ENCODE assay signal across 8 mouse cellular contexts in the genomic region with DNA sequence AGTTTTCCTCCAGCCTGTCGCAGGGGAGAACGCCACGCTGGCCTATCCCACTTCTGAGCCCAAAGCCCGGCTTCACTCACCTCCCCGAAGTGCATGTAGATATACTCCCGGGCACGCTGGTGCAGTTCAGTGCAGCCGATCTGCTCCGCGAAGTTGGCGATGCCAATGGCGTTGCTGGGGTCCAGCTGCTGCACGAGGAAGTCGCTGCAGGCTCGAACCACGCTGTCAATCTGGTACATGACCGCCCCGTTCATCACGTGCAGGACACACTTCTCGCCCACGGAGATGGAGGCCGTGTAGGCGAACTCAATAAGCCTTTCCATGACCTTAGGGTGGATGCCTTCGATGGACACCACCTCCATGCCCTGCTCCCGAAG. TPM values are rescaled to one million over a fixed set of nuclear protein-coding genes. Genes with fewer than 3 reads are reported as not detected.
DNase-seq lines count a peak whose midpoint lies in the region; ATAC-seq lines count a peak whose summit lies in the region.

No protein-coding gene starts in this region.

- H3K27ac ChIP-seq in embryonic facial prominence, embryonic 13.5 days: 0 out of 2 replicates have a peak overlapping the region, but pooled peaks have one; percentile 91
- H3K27ac ChIP-seq in intestine, embryonic 16.5 days (ENCODE audit: low read length): no peak overlapping the region
- no peak overlapping the region for H3K27ac ChIP-seq in neural tube, embryonic 13.5 days (replicated peaks)

- 83% methylated on average over 25 of the region's 25 CpGs for WGBS in embryonic facial prominence, embryonic 13.5 days
- 82% methylated on average over 25 of the region's 25 CpGs for WGBS in intestine, embryonic 16.5 days
- 82% methylated on average over 25 of the region's 25 CpGs for WGBS in neural tube, embryonic 13.5 days

- peaks cover 27% of the 10 kb centered on the region for H3K4me1 ChIP-seq in embryonic facial prominence, embryonic 13.5 days
- H3K4me1 ChIP-seq in intestine, embryonic 16.5 days (ENCODE audit: control insufficient read depth, insufficient read depth, low read length): peaks cover 14% of the 10 kb centered on the region
- peaks cover 38% of the 10 kb centered on the region for H3K4me1 ChIP-seq in neural tube, embryonic 13.5 days (replicated peaks)

- no peaks in the 10 kb centered on the region for H3K9me3 ChIP-seq in embryonic facial prominence, embryonic 13.5 days
- H3K9me3 ChIP-seq in intestine, embryonic 16.5 days (ENCODE audit: control insufficient read depth, low read length): no peaks in the 10 kb centered on the region
- H3K9me3 ChIP-seq in neural tube, embryonic 13.5 days: no peaks in the 10 kb centered on the region

- intact Hi-C loops in left cerebral cortex, postnatal 4 days (cut with DNase I): no loop called here
- intact Hi-C loops in left cerebral cortex, postnatal 10 days (cut with DNase I): no loop called here

- peaks cover 9% of the 10 kb centered on the region for H3K27me3 ChIP-seq in embryonic facial prominence, embryonic 13.5 days
- H3K27me3 ChIP-seq in intestine, embryonic 16.5 days (replicated peaks; ENCODE audit: control insufficient read depth, insufficient read depth, low read length): no peaks in the 10 kb centered on the region
- H3K27me3 ChIP-seq in neural tube, embryonic 13.5 days: peaks cover 5% of the 10 kb centered on the region

- H3K4me3 ChIP-seq in embryonic facial prominence, embryonic 13.5 days: peak overlapping the region; percentile 93
- H3K4me3 ChIP-seq in intestine, embryonic 16.5 days (ENCODE audit: low read length): peak overlapping the region; percentile 92
- peak overlapping the region; percentile 73 for H3K4me3 ChIP-seq in neural tube, embryonic 13.5 days

- peak; percentile 32 for DNase-seq in left cerebral cortex, postnatal 4 days
- DNase-seq in left cerebral cortex, postnatal 10 days (ENCODE audit: extremely low spot score in 1 of 2, low spot score in 2 of 2): no peak
- DNase-seq in urinary bladder, postnatal 4 days (ENCODE audit: low spot score in 2 of 2): no peak
- no peak for DNase-seq in urinary bladder, adult 18-20 months (ENCODE audit: low spot score in 2 of 2)

- peak overlapping the region; percentile 99 for H3K9ac ChIP-seq in embryonic facial prominence, embryonic 13.5 days
- peak overlapping the region; percentile 100 for H3K9ac ChIP-seq in intestine, embryonic 16.5 days (ENCODE audit: low read depth, low read length)
- H3K9ac ChIP-seq in neural tube, embryonic 13.5 days: peak overlapping the region; percentile 95

- peak overlapping the region; percentile 78 for H3K4me2 ChIP-seq in embryonic facial prominence, embryonic 13.5 days
- peak overlapping the region; percentile 81 for H3K4me2 ChIP-seq in intestine, embryonic 16.5 days (ENCODE audit: low read depth, low read length)
- peak overlapping the region; percentile 75 for H3K4me2 ChIP-seq in neural tube, embryonic 13.5 days

- ATAC-seq in embryonic facial prominence, embryonic 13.5 days (ENCODE audit: insufficient number of reproducible peaks, insufficient read depth, low FRiP score, low TSS enrichment, low read depth): no peak
- ATAC-seq in intestine, embryonic 16.5 days: no peak
- no peak for ATAC-seq in neural tube, embryonic 13.5 days (ENCODE audit: low read depth)
- ATAC-seq in monocyte, adult 5-6 weeks (replicated peaks; ENCODE audit: insufficient number of reproducible peaks, low FRiP score, low TSS enrichment, poor library complexity, severe bottlenecking): no peak

- H3K36me3 ChIP-seq in embryonic facial prominence, embryonic 13.5 days: peaks cover 42% of the 10 kb centered on the region
- H3K36me3 ChIP-seq in intestine, embryonic 16.5 days (ENCODE audit: control insufficient read depth, insufficient read depth, low read length): peaks cover 10% of the 10 kb centered on the region; the same call in 1 of the 2 replicates
- peaks cover 43% of the 10 kb centered on the region for H3K36me3 ChIP-seq in neural tube, embryonic 13.5 days

RNA-seq across cellular contexts. Expression of gene Keap1, which starts 2.2 kb away (rescaled TPM):
- 10 to 100 TPM; 49.0 to 50.8 TPM for total RNA-seq in left cerebral cortex, postnatal 4 days (2021)
- 10 to 100 TPM; 47.9 to 50.8 TPM for total RNA-seq in left cerebral cortex, postnatal 10 days (2021)
- 65.2 and 70.7 TPM in 2 replicates for polyA plus RNA-seq in embryonic facial prominence, embryonic 13.5 days (2015; fragmentation: Nextera tagmentation; extraction: Ambion mirVana)
- 58.1 and 59.7 TPM in 2 replicates for polyA plus RNA-seq in intestine, embryonic 16.5 days (2015; fragmentation: Nextera tagmentation; extraction: Ambion mirVana)
- polyA plus RNA-seq in neural tube, embryonic 13.5 days (2015; fragmentation: Nextera tagmentation; extraction: Ambion mirVana): 60.9 and 64.4 TPM in 2 replicates
- total RNA-seq in monocyte, adult 5-6 weeks (2017): 21.7 to 32.5 TPM (median 22.1 TPM) in 3 replicates

RNA-seq across cellular contexts. Expression of gene S1pr5, which starts 11.3 kb away (rescaled TPM):
- 1 to 10 TPM; 2.5 to 2.8 TPM for total RNA-seq in left cerebral cortex, postnatal 4 days (2021)
- 1 to 10 TPM; 2.2 to 2.3 TPM for total RNA-seq in left cerebral cortex, postnatal 10 days (2021)
- 0.21 and 0.58 TPM in 2 replicates for polyA plus RNA-seq in embryonic facial prominence, embryonic 13.5 days (2015; fragmentation: Nextera tagmentation; extraction: Ambion mirVana)
- 0.06 TPM in 1 of 2 replicates, not detected in the other for polyA plus RNA-seq in intestine, embryonic 16.5 days (2015; fragmentation: Nextera tagmentation; extraction: Ambion mirVana)
- polyA plus RNA-seq in neural tube, embryonic 13.5 days (2015; fragmentation: Nextera tagmentation; extraction: Ambion mirVana): 3.0 and 3.8 TPM in 2 replicates
- 303 to 435 TPM (median 308 TPM) in 3 replicates for total RNA-seq in monocyte, adult 5-6 weeks (2017)

RNA-seq across cellular contexts. Expression of gene Atg4d, which starts 28.1 kb away (rescaled TPM):
- total RNA-seq in left cerebral cortex, postnatal 4 days (2021): 10 to 100 TPM; 26.3 to 31.0 TPM
- 10 to 100 TPM; 29.7 to 33.9 TPM for total RNA-seq in left cerebral cortex, postnatal 10 days (2021)
- polyA plus RNA-seq in embryonic facial prominence, embryonic 13.5 days (2015; fragmentation: Nextera tagmentation; extraction: Ambion mirVana): 33.3 and 35.4 TPM in 2 replicates
- 62.1 and 62.3 TPM in 2 replicates for polyA plus RNA-seq in intestine, embryonic 16.5 days (2015; fragmentation: Nextera tagmentation; extraction: Ambion mirVana)
- 55.3 and 56.1 TPM in 2 replicates for polyA plus RNA-seq in neural tube, embryonic 13.5 days (2015; fragmentation: Nextera tagmentation; extraction: Ambion mirVana)
- total RNA-seq in monocyte, adult 5-6 weeks (2017): 31.7 to 39.6 TPM (median 34.6 TPM) in 3 replicates

RNA-seq across cellular contexts. Expression of gene Kri1, which starts 50.8 kb away (rescaled TPM):
- 10 to 100 TPM; 46.7 to 49.2 TPM for total RNA-seq in left cerebral cortex, postnatal 4 days (2021)
- total RNA-seq in left cerebral cortex, postnatal 10 days (2021): 10 to 100 TPM; 34.4 to 39.4 TPM
- polyA plus RNA-seq in embryonic facial prominence, embryonic 13.5 days (2015; fragmentation: Nextera tagmentation; extraction: Ambion mirVana): 16.8 and 19.2 TPM in 2 replicates
- polyA plus RNA-seq in intestine, embryonic 16.5 days (2015; fragmentation: Nextera tagmentation; extraction: Ambion mirVana): 12.3 and 13.2 TPM in 2 replicates
- polyA plus RNA-seq in neural tube, embryonic 13.5 days (2015; fragmentation: Nextera tagmentation; extraction: Ambion mirVana): 11.1 and 15.1 TPM in 2 replicates
- total RNA-seq in monocyte, adult 5-6 weeks (2017): 91.2 to 154 TPM (median 120 TPM) in 3 replicates

RNA-seq across cellular contexts. Expression of gene Cdkn2d, which starts 54.2 kb away (rescaled TPM):
- 10 to 100 TPM; 58.3 to 63.6 TPM for total RNA-seq in left cerebral cortex, postnatal 4 days (2021)
- total RNA-seq in left cerebral cortex, postnatal 10 days (2021): 10 to 100 TPM; 66.6 to 73.9 TPM
- 52.1 and 56.2 TPM in 2 replicates for polyA plus RNA-seq in embryonic facial prominence, embryonic 13.5 days (2015; fragmentation: Nextera tagmentation; extraction: Ambion mirVana)
- polyA plus RNA-seq in intestine, embryonic 16.5 days (2015; fragmentation: Nextera tagmentation; extraction: Ambion mirVana): 40.2 and 42.5 TPM in 2 replicates
- polyA plus RNA-seq in neural tube, embryonic 13.5 days (2015; fragmentation: Nextera tagmentation; extraction: Ambion mirVana): 95.5 and 114 TPM in 2 replicates
- total RNA-seq in monocyte, adult 5-6 weeks (2017): 58.8 to 83.6 TPM (median 66.5 TPM) in 3 replicates

Comparison
In these comparisons a context has a peak if more than half of its experiments do, and no peak if none do; other contexts are left out.
1. RNA of gene S1pr5, which starts 11.3 kb away (total RNA-seq): 303 to 435 TPM in monocyte, adult 5-6 weeks; 2.5 to 2.8 TPM in left cerebral cortex, postnatal 4 days and 2.2 to 2.3 TPM in left cerebral cortex, postnatal 10 days; every median in the first group is over 10 times any median in the second.
2. Peak in every context shown above with its lines, with median percentiles within 50 percentile points of each other: H3K4me2 ChIP-seq, H3K4me3 ChIP-seq and H3K9ac ChIP-seq.